Mouse (Mus musculus): ENCODE data around the gene Ppm1d.

GRCm38 (mm10) chr11:85359641-85360040 is 48.6 kb downstream of the Ppm1d start:
- TF ChIP-seq CTCF (IDR thresholded peaks at IDR 0.05; ENCODE audit: low read depth, low read length), result no peak
- no peak for TF ChIP-seq POLR2A (IDR thresholded peaks at IDR 0.05; ENCODE audit: insufficient read depth, low read length)

Measured in ES-Bruce4 (cell line).